Mouse (Mus musculus) heart, adult 10 weeks (tissue): Measurements from ENCODE around the gene Fsip2. TPM values are rescaled to one million over a fixed set of nuclear protein-coding genes. Genes with fewer than 3 reads are reported as not detected.

Experiments
- polyA plus RNA-seq: library from polyadenylated mRNA; stranded (reverse); fragments of 350-450 nt; fragmentation: Illumina TruSeq; extraction: RNeasy Lipid Tissue Mini Kit (QIAGEN cat#74804); gene quantifications from one replicate; pipeline ENCODE4 v1.2.3, GENCODE M21; 2014; ENCODE audit warnings: low read depth, low replicate concordance

Gene Fsip2
- polyA plus RNA-seq = not detected

DNA sequence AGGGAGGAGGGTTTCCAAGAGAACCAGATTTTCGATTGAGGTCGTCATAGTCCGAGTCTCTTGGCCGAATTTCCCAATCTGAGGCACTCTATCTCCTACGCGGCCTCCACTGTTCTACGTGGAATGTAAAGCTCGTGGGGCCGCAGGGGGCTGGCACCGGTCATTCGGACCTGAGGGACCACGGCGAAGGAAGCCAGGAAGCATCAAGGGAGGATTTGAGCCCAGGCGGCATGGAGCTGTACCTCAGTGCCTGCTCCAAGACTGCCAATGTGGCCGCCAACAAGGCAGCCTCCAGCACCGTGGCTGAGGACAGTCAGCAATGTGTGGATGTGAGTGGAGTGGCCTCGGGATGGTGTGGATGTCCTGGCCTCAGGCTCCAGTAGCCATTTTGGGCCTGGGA, at the start of gene Fsip2:
Fsip2 (plus strand) TSS at position 163 of the 400 bp plus-strand sequence.

